Mouse (Mus musculus) liver, embryonic 14.5 days (tissue): ENCODE results near the gene Mfrp. TPM values are rescaled to one million over a fixed set of nuclear protein-coding genes. Genes with fewer than 3 reads are reported as not detected.

ENCODE experiments used
- ATAC-seq: fragments of 200-750 bp; cut with Nextera tagmentation; 2 replicates; pipeline ENCODE4 v1.8.0; 2017; ENCODE audit warnings: moderate number of reproducible peaks, mild to moderate bottlenecking, moderate library complexity; ENCODE audit not compliant: insufficient read depth
- DNase-seq, 3 experiments: peaks; one replicate each; pipeline ENCODE4 v3.0.0-alpha.2; 2012 to 2013; ENCODE audit warnings: low read depth in 3 of 3, low spot score in 3 of 3
- H3K27ac ChIP-seq: fragments of 300-500 bp; sonication (generic); 2 replicates; pipeline ENCODE4 v1.5.1; 2014; ENCODE audit warnings: moderate library complexity, mild to moderate bottlenecking, control low read depth, inconsistent platforms
- H3K27me3 ChIP-seq: fragments of 300-500 bp; sonication (generic); 2 replicates; pipeline ENCODE4 v1.6.1; 2014; ENCODE audit warnings: mild to moderate bottlenecking, low read length, moderate library complexity; ENCODE audit not compliant: control insufficient read depth, insufficient read depth
- H3K36me3 ChIP-seq: fragments of 300-500 bp; sonication (generic); replicated peaks from 2 replicates; pipeline ENCODE4 v1.6.1; 2014; ENCODE audit warnings: low read depth; ENCODE audit not compliant: control insufficient read depth, insufficient read depth
- H3K4me1 ChIP-seq, 2 experiments: fragments of 200-500 bp in 1 of 2; fragments of 300-500 bp in 1 of 2; sonication (generic) in 1 of 2; replicated peaks; 2 replicates each; pipeline ENCODE4 v1.6.1; 2012 to 2014; ENCODE audit warnings: antibody characterized with exemption in 1 of 2, inconsistent platforms in 1 of 2, low read length in 1 of 2; ENCODE audit not compliant: control insufficient read depth in 2 of 2, insufficient read depth in 2 of 2
- H3K4me2 ChIP-seq: fragments of 300-500 bp; sonication (generic); 2 replicates; pipeline ENCODE4 v1.6.1; 2014; ENCODE audit warnings: low read depth, mild to moderate bottlenecking, control low read depth, moderate library complexity
- H3K4me3 ChIP-seq, 2 experiments: fragments of 200-500 bp in 1 of 2; fragments of 300-500 bp in 1 of 2; sonication (generic) in 1 of 2; 2 replicates each; pipeline ENCODE4 v1.5.1; 2012 to 2014; ENCODE audit warnings: low read depth in 2 of 2, low read length in 2 of 2, mild to moderate bottlenecking in 2 of 2, control low read depth in 1 of 2, inconsistent platforms in 1 of 2, moderate library complexity in 1 of 2; ENCODE audit not compliant: insufficient read depth in 1 of 2
- H3K9ac ChIP-seq: fragments of 300-500 bp; sonication (generic); replicated peaks from 2 replicates; pipeline ENCODE4 v1.6.1; 2014; ENCODE audit warnings: mild to moderate bottlenecking, control low read depth, moderate library complexity
- H3K9me3 ChIP-seq: fragments of 300-500 bp; sonication (generic); 2 replicates; pipeline ENCODE4 v1.6.1; 2016; ENCODE audit warnings: low read length, mixed read lengths; ENCODE audit not compliant: control insufficient read depth
- CTCF ChIP-seq: IDR thresholded peaks from 2 replicates; pipeline ENCODE4 v1.5.1; 2016; ENCODE audit warnings: antibody characterized with exemption, low read depth, control low read depth
- EP300 ChIP-seq: IDR thresholded peaks from 2 replicates; pipeline ENCODE4 v1.6.1; 2016; ENCODE audit warnings: antibody characterized with exemption, low read depth
- WGBS: fragments of 180-500 bp; shearing (Covaris S2); extraction: QIAGEN DNeasy Blood & Tissue Kit; methylation state at CpG from one replicate; pipeline ENCODE4 v1.1.7; 2014; ENCODE audit not compliant: insufficient replicate concordance; 5-methylcytosine and 5-hydroxymethylcytosine counted together
- polyA plus RNA-seq, 2 experiments: library from polyadenylated mRNA; depleted of rRNA in 1 of 2; stranded (reverse) in 1 of 2; unstranded in 1 of 2; fragments of >200 nt; fragmentation: Nextera tagmentation in 1 of 2; extraction: Ambion mirVana in 1 of 2; gene quantifications; 2 replicates each; pipeline versions ENCODE4 v1.2.1 to v1.2.3; 2012 to 2014

Mfrp gene
- polyA plus RNA-seq, 2 experiments: not detected

DNA sequence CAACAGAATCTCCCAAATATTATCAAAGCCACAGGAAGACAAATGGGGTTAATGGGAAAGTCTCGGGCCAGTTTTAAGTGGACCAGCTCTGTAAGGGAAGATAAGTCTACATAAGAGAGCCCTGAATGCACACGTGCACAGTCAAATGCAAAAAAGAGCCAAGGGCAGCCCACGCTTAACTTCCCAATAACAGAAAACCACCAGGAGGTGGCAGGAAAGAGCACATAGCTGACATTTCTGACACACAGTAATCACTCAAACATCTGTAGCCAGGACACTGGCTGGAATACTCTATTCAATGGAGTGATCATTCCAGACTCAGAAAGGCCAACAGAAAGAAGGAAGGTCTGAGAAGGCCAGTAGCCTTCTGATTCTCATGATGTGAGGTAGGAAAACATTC, 45.8 kb downstream of the Mfrp start:
- H3K27me3 ChIP-seq: no peaks in the 10 kb centered on the region
- DNase-seq: no peak
- no peak overlapping the region for H3K4me3 ChIP-seq
- H3K36me3 ChIP-seq: peaks cover 4% of the 10 kb centered on the region
- no peaks in the 10 kb centered on the region for H3K9me3 ChIP-seq
- H3K27ac ChIP-seq: no peak overlapping the region
- H3K4me1 ChIP-seq: no peaks in the 10 kb centered on the region
- 60% methylated on average over 3 of the region's 3 CpGs for WGBS
- no peak for TF ChIP-seq EP300
- peak; percentile 52 for TF ChIP-seq CTCF
- H3K4me2 ChIP-seq: no peak overlapping the region
- no peak overlapping the region for H3K9ac ChIP-seq
- ATAC-seq: no peak

Other genes starting within 250 kb of the Mfrp start
- gene Thy1, start 58.3 kb upstream of the Mfrp start, polyA plus RNA-seq (2012; rRNA removed): 0.64 and 0.90 TPM in 2 replicates
- gene Thy1, start 58.3 kb upstream of the Mfrp start, polyA plus RNA-seq (2014; fragmentation: Nextera tagmentation; extraction: Ambion mirVana): 0.14 and 0.33 TPM in 2 replicates
- 0.27 TPM in 2 replicates for gene Usp2, start 34.7 kb upstream of the Mfrp start, polyA plus RNA-seq (2012; rRNA removed)
- 1.6 and 2.0 TPM in 2 replicates for gene Usp2, start 34.7 kb upstream of the Mfrp start, polyA plus RNA-seq (2014; fragmentation: Nextera tagmentation; extraction: Ambion mirVana)
- gene C1qtnf5, start 5.5 kb downstream of the Mfrp start, polyA plus RNA-seq (2012; rRNA removed): 0.24 and 0.27 TPM in 2 replicates
- 0.27 and 0.30 TPM in 2 replicates for gene C1qtnf5, start 5.5 kb downstream of the Mfrp start, polyA plus RNA-seq (2014; fragmentation: Nextera tagmentation; extraction: Ambion mirVana)
- 0.05 and 0.09 TPM in 2 replicates for gene Gm49380, start 11.8 kb downstream of the Mfrp start, polyA plus RNA-seq (2012; rRNA removed)
- not detected in 2 replicates for gene Gm49380, start 11.8 kb downstream of the Mfrp start, polyA plus RNA-seq (2014; fragmentation: Nextera tagmentation; extraction: Ambion mirVana)
- 21.9 and 26.2 TPM in 2 replicates for gene Rnf26, start 11.8 kb downstream of the Mfrp start, polyA plus RNA-seq (2012; rRNA removed)
- 29.4 and 34.3 TPM in 2 replicates for gene Rnf26, start 11.8 kb downstream of the Mfrp start, polyA plus RNA-seq (2014; fragmentation: Nextera tagmentation; extraction: Ambion mirVana)
- gene Mcam, start 32.7 kb downstream of the Mfrp start, polyA plus RNA-seq (2012; rRNA removed): 6.1 and 6.2 TPM in 2 replicates
- gene Mcam, start 32.7 kb downstream of the Mfrp start, polyA plus RNA-seq (2014; fragmentation: Nextera tagmentation; extraction: Ambion mirVana): 3.1 and 3.4 TPM in 2 replicates
- gene Cbl, start 132.3 kb downstream of the Mfrp start, polyA plus RNA-seq (2012; rRNA removed): 3.4 and 3.9 TPM in 2 replicates
- 3.7 and 5.1 TPM in 2 replicates for gene Cbl, start 132.3 kb downstream of the Mfrp start, polyA plus RNA-seq (2014; fragmentation: Nextera tagmentation; extraction: Ambion mirVana)
- not detected in 2 replicates for gene Ccdc153, start 138.9 kb downstream of the Mfrp start, polyA plus RNA-seq (2012; rRNA removed)
- not detected in 2 replicates for gene Ccdc153, start 138.9 kb downstream of the Mfrp start, polyA plus RNA-seq (2014; fragmentation: Nextera tagmentation; extraction: Ambion mirVana)
- gene Pdzd3, start 149.7 kb downstream of the Mfrp start, polyA plus RNA-seq (2012; rRNA removed): 0.02 and 0.05 TPM in 2 replicates
- gene Pdzd3, start 149.7 kb downstream of the Mfrp start, polyA plus RNA-seq (2014; fragmentation: Nextera tagmentation; extraction: Ambion mirVana): 0.08 TPM in 1 of 2 replicates, not detected in the other
- gene Nlrx1, start 166.9 kb downstream of the Mfrp start, polyA plus RNA-seq (2012; rRNA removed): 1.5 TPM in 2 replicates
- 2.7 and 3.4 TPM in 2 replicates for gene Nlrx1, start 166.9 kb downstream of the Mfrp start, polyA plus RNA-seq (2014; fragmentation: Nextera tagmentation; extraction: Ambion mirVana)
- gene Abcg4, start 186.9 kb downstream of the Mfrp start, polyA plus RNA-seq (2012; rRNA removed): 35.6 and 41.6 TPM in 2 replicates
- 10.6 and 11.1 TPM in 2 replicates for gene Abcg4, start 186.9 kb downstream of the Mfrp start, polyA plus RNA-seq (2014; fragmentation: Nextera tagmentation; extraction: Ambion mirVana)
- 11.8 and 13.8 TPM in 2 replicates for gene Hinfp, start 203.9 kb downstream of the Mfrp start, polyA plus RNA-seq (2012; rRNA removed)
- 8.0 and 8.3 TPM in 2 replicates for gene Hinfp, start 203.9 kb downstream of the Mfrp start, polyA plus RNA-seq (2014; fragmentation: Nextera tagmentation; extraction: Ambion mirVana)
- gene C2cd2l, start 218.6 kb downstream of the Mfrp start, polyA plus RNA-seq (2012; rRNA removed): 13.0 and 17.3 TPM in 2 replicates
- gene C2cd2l, start 218.6 kb downstream of the Mfrp start, polyA plus RNA-seq (2014; fragmentation: Nextera tagmentation; extraction: Ambion mirVana): 7.4 and 8.9 TPM in 2 replicates
- gene Dpagt1, start 224.3 kb downstream of the Mfrp start, polyA plus RNA-seq (2012; rRNA removed): 16.4 and 19.5 TPM in 2 replicates
- gene Dpagt1, start 224.3 kb downstream of the Mfrp start, polyA plus RNA-seq (2014; fragmentation: Nextera tagmentation; extraction: Ambion mirVana): 18.8 and 20.2 TPM in 2 replicates
- gene H2afx, start 233.0 kb downstream of the Mfrp start, polyA plus RNA-seq (2012; rRNA removed): 177 and 217 TPM in 2 replicates
- 168 and 190 TPM in 2 replicates for gene H2afx, start 233.0 kb downstream of the Mfrp start, polyA plus RNA-seq (2014; fragmentation: Nextera tagmentation; extraction: Ambion mirVana)
- gene Hmbs, start 242.5 kb downstream of the Mfrp start, polyA plus RNA-seq (2012; rRNA removed): 837 and 876 TPM in 2 replicates
- 1,376 and 1,452 TPM in 2 replicates for gene Hmbs, start 242.5 kb downstream of the Mfrp start, polyA plus RNA-seq (2014; fragmentation: Nextera tagmentation; extraction: Ambion mirVana)